Mouse (Mus musculus) left cerebral cortex, postnatal 36 days (tissue): ENCODE results near the gene Gm7029. TPM values are rescaled to one million over a fixed set of nuclear protein-coding genes. Genes with fewer than 3 reads are reported as not detected.
"Not testable (repeated sequence)": the region's sequence is repeated elsewhere in the genome, so short reads cannot be mapped to it uniquely, and the experiment has no call there.

ENCODE experiments used
- DNase-seq, 2 experiments: peaks; one replicate each; pipeline ENCODE4 v3.0.0; 2021 to 2022; ENCODE audit warnings: low spot score in 2 of 2, mixed read lengths in 1 of 2
- intact Hi-C: fragments of 180-260 bp; cut with DNase I; formaldehyde crosslinking; loops from one replicate; pipeline ENCODE4 v1.15.1; 2025
- total RNA-seq, 2 experiments: library from RNA; stranded (reverse); gene quantifications; 2 replicates each; pipeline ENCODE4 v1.2.3; 2021

Gm7029 gene
- total RNA-seq, 2 experiments from 2014 or later, result not detected

GRCm38 (mm10) chr17:33890533-33891059 lies 17.0 kb downstream of the Gm7029 start, which contains the start of gene Kifc1:
Gene Kifc1, minus strand, starts transcription at chr17:33890661.
- intact Hi-C loops, result no loop called here
- DNase-seq, result peak; percentile 99 to 100

- DNase-seq, result no peak
- intact Hi-C loops, result no loop called here
These were observed 17.7 kb downstream of the Gm7029 start for GRCm38 (mm10) chr17:33891357-33891756.

GRCm38 (mm10) chr17:33891892-33892291 lies 18.3 kb downstream of the Gm7029 start:
- intact Hi-C loops, DNase-seq: not testable (repeated sequence)

GRCm38 (mm10) chr17:33892429-33892828 lies 18.8 kb downstream of the Gm7029 start:
- no peak for DNase-seq
- intact Hi-C loops, result no loop called here

GRCm38 (mm10) chr17:33893011-33893410 lies 19.4 kb downstream of the Gm7029 start:
- DNase-seq, intact Hi-C loops: not testable (repeated sequence)

GRCm38 (mm10) chr17:33897114-33897794 lies 23.6 kb downstream of the Gm7029 start:
- DNase-seq, result no peak
- intact Hi-C loops, result loop anchor here (2.0 kb wide), 1 partner anchor 24 kb away; no protein-coding TSS in a partner anchor

- DNase-seq, intact Hi-C loops: not testable (repeated sequence)
These were observed 24.6 kb downstream of the Gm7029 start for GRCm38 (mm10) chr17:33898193-33898592.

- DNase-seq, result no peak
- intact Hi-C loops, result no loop called here
These were observed 26.0 kb downstream of the Gm7029 start for GRCm38 (mm10) chr17:33899642-33900041.

- intact Hi-C loops, result no loop called here
- no peak for DNase-seq
These were observed 26.8 kb downstream of the Gm7029 start for GRCm38 (mm10) chr17:33900281-33900988.

GRCm38 (mm10) chr17:33900989-33901314 lies 27.3 kb downstream of the Gm7029 start:
- no peak for DNase-seq
- intact Hi-C loops, result no loop called here

- no peak for DNase-seq
- intact Hi-C loops, result no loop called here
These were observed 28.0 kb downstream of the Gm7029 start for GRCm38 (mm10) chr17:33901653-33902052.

GRCm38 (mm10) chr17:33902079-33902478 lies 28.4 kb downstream of the Gm7029 start:
- DNase-seq, result no peak
- intact Hi-C loops, result no loop called here

- intact Hi-C loops, result no loop called here
- DNase-seq, result no peak
These were observed 28.9 kb downstream of the Gm7029 start for GRCm38 (mm10) chr17:33902491-33902890.

- DNase-seq, intact Hi-C loops: not testable (repeated sequence)
These were observed 30.4 kb downstream of the Gm7029 start for GRCm38 (mm10) chr17:33903911-33904651.

GRCm38 (mm10) chr17:33904835-33905234 lies 31.2 kb downstream of the Gm7029 start, which contains the start of gene Platr17:
Gene Platr17, plus strand, starts transcription at chr17:33905135.
- DNase-seq, intact Hi-C loops: not testable (repeated sequence)

- intact Hi-C loops, result no loop called here
- DNase-seq, result peak; percentile 65 to 73
These were observed 34.9 kb downstream of the Gm7029 start for GRCm38 (mm10) chr17:33908331-33909076.

GRCm38 (mm10) chr17:33909077-33909868 lies 35.6 kb downstream of the Gm7029 start, which contains the start of gene Daxx:
Gene Daxx, plus strand, starts transcription at chr17:33909414.
- DNase-seq, result peak; percentile 98 to 99
- intact Hi-C loops, result no loop called here

GRCm38 (mm10) chr17:33909869-33910250 lies 36.2 kb downstream of the Gm7029 start:
- DNase-seq, result no peak

More at GRCm38 (mm10) chr17:33909869-33910250, 36.2 kb downstream of the Gm7029 start:
- intact Hi-C loops, result no loop called here
